Mouse (Mus musculus) olfactory bulb, adult 2 months (tissue): ENCODE results near the gene Tecpr2.

Experiments used
- CTCF ChIP-seq: fragments of 200-500 bp; IDR thresholded peaks from 2 replicates; pipeline ENCODE4 v1.5.1; 2012; ENCODE audit warnings: low read depth, mild to moderate bottlenecking, low read length, moderate library complexity; ENCODE audit not compliant: insufficient read depth
- POLR2A ChIP-seq: fragments of 200-500 bp; IDR thresholded peaks from 2 replicates; pipeline ENCODE4 v1.6.1; 2012; ENCODE audit warnings: mild to moderate bottlenecking, low read depth, low read length, moderate library complexity; ENCODE audit not compliant: insufficient read depth

- TF ChIP-seq POLR2A (peak; percentile 44), CTCF (no peak)
These were observed 48.5 kb upstream of the Tecpr2 start, which contains the start of gene Mok for GRCm38 (mm10) chr12:110840348-110841198.
